Mouse (Mus musculus) heart, embryonic 11.5 days (tissue): ENCODE results near the gene AC170998.1. TPM values are rescaled to one million over a fixed set of nuclear protein-coding genes. Genes with fewer than 3 reads are reported as not detected.
A peak's percentile ranks its signal among the peaks of the same experiment; 100 is the strongest.
"Not testable (repeated sequence)": the region's sequence is repeated elsewhere in the genome, so short reads cannot be mapped to it uniquely, and the experiment has no call there.

Source experiments
- ATAC-seq: fragments of 200-750 bp; cut with Nextera tagmentation; replicated peaks from 2 replicates; pipeline ENCODE4 v1.8.0; 2017; ENCODE audit warnings: moderate library complexity; ENCODE audit not compliant: insufficient number of reproducible peaks, low FRiP score, low TSS enrichment
- H3K27ac ChIP-seq: fragments of 300-500 bp; sonication (generic); 2 replicates; pipeline ENCODE4 v1.5.1; 2014; ENCODE audit warnings: mild to moderate bottlenecking, low read depth, low read length
- H3K27me3 ChIP-seq: fragments of 300-500 bp; sonication (generic); 2 replicates; pipeline ENCODE4 v1.6.1; 2014; ENCODE audit warnings: mild to moderate bottlenecking, low read length, mixed read lengths; ENCODE audit not compliant: control insufficient read depth, insufficient read depth
- H3K36me3 ChIP-seq: fragments of 300-500 bp; sonication (generic); 2 replicates; pipeline ENCODE4 v1.6.1; 2014; ENCODE audit warnings: mild to moderate bottlenecking, low read length, moderate library complexity, mixed read lengths; ENCODE audit not compliant: control insufficient read depth, insufficient read depth
- H3K4me1 ChIP-seq: fragments of 300-500 bp; sonication (generic); 2 replicates; pipeline ENCODE4 v1.6.1; 2014; ENCODE audit warnings: low read length; ENCODE audit not compliant: control insufficient read depth, insufficient read depth
- H3K4me2 ChIP-seq: fragments of 300-500 bp; sonication (generic); 2 replicates; pipeline ENCODE4 v1.6.1; 2014; ENCODE audit warnings: mild to moderate bottlenecking, moderate library complexity
- H3K4me3 ChIP-seq: fragments of 300-500 bp; sonication (generic); 2 replicates; pipeline ENCODE4 v1.5.1; 2014; ENCODE audit warnings: low read depth, low read length
- H3K9ac ChIP-seq: fragments of 300-500 bp; sonication (generic); 2 replicates; pipeline ENCODE4 v1.6.1; 2014; ENCODE audit warnings: mild to moderate bottlenecking, low read depth, low read length, moderate library complexity
- H3K9me3 ChIP-seq: fragments of 300-500 bp; sonication (generic); replicated peaks from 2 replicates; pipeline ENCODE4 v1.6.1; 2016; ENCODE audit warnings: low read length; ENCODE audit not compliant: control insufficient read depth
- WGBS: fragments of 180-500 bp; shearing (Covaris S2); extraction: QIAGEN DNeasy Blood & Tissue Kit; methylation state at CpG from one replicate; pipeline ENCODE4 v1.1.7; 2014; ENCODE audit not compliant: insufficient replicate concordance; 5-methylcytosine and 5-hydroxymethylcytosine counted together
- polyA plus RNA-seq: library from polyadenylated mRNA; unstranded; fragments of >200 nt; fragmentation: Nextera tagmentation; extraction: Ambion mirVana; gene quantifications from 2 replicates; pipeline ENCODE4 v1.2.1, GENCODE M21; 2014

Gene AC170998.1
- polyA plus RNA-seq, 1 experiment from 2014 or later = 2.3 TPM

DNA sequence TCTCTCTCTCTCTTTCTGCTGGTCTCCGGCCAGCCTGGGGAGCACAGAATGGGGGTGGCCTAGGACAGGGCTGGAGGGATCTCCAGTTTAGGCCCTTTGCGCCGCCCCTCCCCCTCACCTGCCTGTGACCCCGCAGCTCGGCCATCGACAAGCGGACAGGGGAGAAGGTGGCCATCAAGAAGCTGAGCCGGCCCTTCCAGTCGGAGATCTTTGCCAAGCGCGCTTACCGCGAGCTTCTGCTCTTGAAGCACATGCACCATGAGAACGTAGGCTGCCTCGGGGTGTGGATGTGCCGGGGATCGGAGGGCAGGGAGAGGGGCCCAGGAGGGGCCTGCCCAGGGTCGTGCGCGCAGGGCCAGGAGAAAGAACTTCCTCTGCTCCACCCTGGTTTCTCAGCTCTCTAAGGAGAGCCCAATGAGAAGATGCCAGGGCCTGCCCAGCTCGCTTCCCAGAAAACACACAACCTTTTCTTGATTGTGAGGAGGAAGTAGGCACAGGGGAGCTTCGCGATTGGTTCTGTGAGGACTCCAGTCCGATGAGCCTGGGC is 44.1 kb downstream of the AC170998.1 start:
- peak overlapping the region; percentile 53 for H3K4me3 ChIP-seq
- WGBS = 3% methylated on average over 24 of the region's 24 CpGs
- peak overlapping the region; percentile 44 for H3K9ac ChIP-seq
- H3K27me3 ChIP-seq = peaks cover 37% of the 10 kb centered on the region
- ATAC-seq = no peak
- peaks cover 12% of the 10 kb centered on the region; the same call in 1 of the 2 replicates for H3K4me1 ChIP-seq
- peak overlapping the region; percentile 91 for H3K4me2 ChIP-seq
- H3K9me3 ChIP-seq = no peaks in the 10 kb centered on the region
- H3K36me3 ChIP-seq = no peaks in the 10 kb centered on the region
- no peak overlapping the region for H3K27ac ChIP-seq

DNA sequence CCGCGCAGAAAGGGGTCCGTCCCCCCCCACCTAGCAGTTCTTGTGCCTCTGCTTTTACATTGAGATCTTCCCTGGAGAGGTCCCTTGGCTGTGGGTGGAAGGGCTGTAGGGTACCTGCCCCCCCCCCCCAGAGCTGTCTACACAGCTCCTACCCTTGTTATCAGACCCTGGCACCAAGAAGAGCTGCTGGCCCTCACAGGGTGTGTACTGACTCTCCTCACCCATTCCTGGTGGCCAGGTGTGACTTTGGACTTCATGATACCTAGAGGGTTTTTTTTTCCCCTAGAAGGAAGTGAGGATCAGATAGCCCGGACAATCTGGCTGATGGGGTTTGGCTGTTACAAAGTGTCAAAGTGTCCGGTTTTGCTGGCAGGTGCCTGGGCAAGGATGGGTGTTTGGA is 45.4 kb downstream of the AC170998.1 start:
- Histone ChIP-seq H3K36me3 (no peaks in the 10 kb centered on the region), H3K4me3 (no peak overlapping the region), H3K27me3 (peaks cover 37% of the 10 kb centered on the region), H3K4me1 (peaks cover 12% of the 10 kb centered on the region; the same call in 1 of the 2 replicates), H3K4me2 (no peak overlapping the region), H3K9ac (no peak overlapping the region), H3K27ac (no peak overlapping the region), H3K9me3 (no peaks in the 10 kb centered on the region)
- 79% methylated on average over 5 of the region's 5 CpGs for WGBS
- ATAC-seq = no peak

DNA sequence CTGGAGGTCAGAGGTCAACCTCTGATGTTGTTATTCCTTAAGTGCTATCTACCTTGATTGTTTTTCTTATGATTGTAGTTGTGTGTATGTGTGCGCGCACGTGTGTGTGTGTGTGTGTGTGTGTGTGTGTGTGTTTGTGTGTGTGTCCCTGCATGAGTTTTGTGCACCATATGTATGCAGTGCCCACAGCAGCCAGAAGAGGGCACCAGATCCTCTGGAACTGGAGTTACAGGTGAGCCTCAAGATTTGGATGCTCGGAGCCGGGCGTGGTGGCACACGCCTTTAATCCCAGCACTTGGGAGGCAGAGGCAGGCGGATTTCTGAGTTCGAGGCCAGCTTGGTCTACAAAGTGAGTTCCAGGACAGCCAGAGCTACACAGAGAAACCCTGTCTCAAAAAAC is 48.4 kb downstream of the AC170998.1 start:
- H3K9me3 ChIP-seq, H3K4me2 ChIP-seq, H3K9ac ChIP-seq, ATAC-seq, H3K4me1 ChIP-seq, H3K27ac ChIP-seq, H3K36me3 ChIP-seq, H3K4me3 ChIP-seq: not testable (repeated sequence)
- H3K27me3 ChIP-seq = peaks cover 24% of the 10 kb centered on the region
- WGBS = 85% methylated on average over 9 of the region's 9 CpGs

GRCm38 (mm10) chr17:28775161-28775560 is 49.3 kb downstream of the AC170998.1 start:
- 0 out of 2 replicates have a peak, but pooled peaks cover under 1% of the 10 kb centered on the region for H3K4me1 ChIP-seq
- H3K27me3 ChIP-seq = peaks cover 15% of the 10 kb centered on the region
- H3K4me3 ChIP-seq = no peak overlapping the region
- no peaks in the 10 kb centered on the region for H3K9me3 ChIP-seq
- no peak overlapping the region for H3K4me2 ChIP-seq
- WGBS = 80% methylated on average over 4 of the region's 4 CpGs
- no peaks in the 10 kb centered on the region for H3K36me3 ChIP-seq
- no peak overlapping the region for H3K9ac ChIP-seq
- no peak for ATAC-seq
- H3K27ac ChIP-seq = no peak overlapping the region

Other genes with a start within 250 kb of the AC170998.1 start
- gene Fkbp5, start 208.6 kb upstream of the AC170998.1 start, polyA plus RNA-seq = 5.0 and 5.8 TPM in 2 replicates
- gene Armc12, start 195.3 kb upstream of the AC170998.1 start, polyA plus RNA-seq = not detected in 2 replicates
- not detected in 2 replicates for gene Clpsl2, start 176.7 kb upstream of the AC170998.1 start, polyA plus RNA-seq
- 0.73 TPM in 1 of 2 replicates, not detected in the other for gene Clps, start 165.3 kb upstream of the AC170998.1 start, polyA plus RNA-seq
- 0.14 TPM in 1 of 2 replicates, not detected in the other for gene Lhfpl5, start 150.4 kb upstream of the AC170998.1 start, polyA plus RNA-seq
- gene Srpk1, start 103.4 kb upstream of the AC170998.1 start, polyA plus RNA-seq = 58.1 and 79.5 TPM in 2 replicates
- gene Slc26a8, start 35.9 kb upstream of the AC170998.1 start, polyA plus RNA-seq = 0.14 and 0.84 TPM in 2 replicates
- 37.1 and 37.4 TPM in 2 replicates for gene Mapk14, start 34.8 kb upstream of the AC170998.1 start, polyA plus RNA-seq
- gene Mapk13, start 43.2 kb downstream of the AC170998.1 start, polyA plus RNA-seq = 2.6 and 2.9 TPM in 2 replicates
- gene Brpf3, start 75.0 kb downstream of the AC170998.1 start, polyA plus RNA-seq = 12.1 and 13.4 TPM in 2 replicates
- gene Pnpla1, start 132.3 kb downstream of the AC170998.1 start, polyA plus RNA-seq = 0.06 TPM in 1 of 2 replicates, not detected in the other
- 0.06 TPM in 1 of 2 replicates, not detected in the other for gene 4930539E08Rik, start 189.2 kb downstream of the AC170998.1 start, polyA plus RNA-seq
- 0.21 TPM in 1 of 2 replicates, not detected in the other for gene Pxt1, start 217.8 kb downstream of the AC170998.1 start, polyA plus RNA-seq
- gene Kctd20, start 225.9 kb downstream of the AC170998.1 start, polyA plus RNA-seq = 60.0 and 69.6 TPM in 2 replicates